Mouse (Mus musculus) neural tube, embryonic 12.5 days (tissue): ENCODE results near the gene Kctd3. TPM values are rescaled to one million over a fixed set of nuclear protein-coding genes. Genes with fewer than 3 reads are reported as not detected.
A peak's percentile ranks its signal among the peaks of the same experiment; 100 is the strongest.

Experiments
- ATAC-seq: fragments of 200-750 bp; cut with Nextera tagmentation; 2 replicates; pipeline ENCODE4 v1.8.0; 2017; ENCODE audit warnings: low read depth, mild to moderate bottlenecking, moderate TSS enrichment, moderate library complexity; ENCODE audit not compliant: low FRiP score
- H3K27ac ChIP-seq: fragments of 300-500 bp; sonication (generic); 2 replicates; pipeline ENCODE4 v1.5.1; 2016
- H3K27me3 ChIP-seq: fragments of 300-500 bp; sonication (generic); replicated peaks from 2 replicates; pipeline ENCODE4 v1.6.1; 2016; ENCODE audit warnings: mild to moderate bottlenecking
- H3K36me3 ChIP-seq: fragments of 300-500 bp; sonication (generic); 2 replicates; pipeline ENCODE4 v1.6.1; 2016; ENCODE audit warnings: mild to moderate bottlenecking
- H3K4me1 ChIP-seq: fragments of 300-500 bp; sonication (generic); 2 replicates; pipeline ENCODE4 v1.6.1; 2016
- H3K4me2 ChIP-seq: fragments of 300-500 bp; sonication (generic); replicated peaks from 2 replicates; pipeline ENCODE4 v1.6.1; 2016; ENCODE audit warnings: mild to moderate bottlenecking
- H3K4me3 ChIP-seq: fragments of 300-500 bp; sonication (generic); 2 replicates; pipeline ENCODE4 v1.5.1; 2016
- H3K9ac ChIP-seq: fragments of 300-500 bp; sonication (generic); 2 replicates; pipeline ENCODE4 v1.6.1; 2016; ENCODE audit warnings: mild to moderate bottlenecking
- H3K9me3 ChIP-seq: fragments of 300-500 bp; sonication (generic); 2 replicates; pipeline ENCODE4 v1.6.1; 2016; ENCODE audit warnings: mild to moderate bottlenecking
- WGBS: fragments of 180-500 bp; shearing (Covaris S2); methylation state at CpG from one replicate; pipeline ENCODE4 v1.1.7; 2016; 5-methylcytosine and 5-hydroxymethylcytosine counted together
- polyA plus RNA-seq: library from polyadenylated mRNA; unstranded; fragments of >200 nt; fragmentation: Nextera tagmentation; extraction: Ambion mirVana; gene quantifications from 2 replicates; pipeline ENCODE4 v1.2.1, GENCODE M21; 2016

Kctd3 gene
- polyA plus RNA-seq, result 41.8 and 42.4 TPM in 2 replicates

GRCm38 (mm10) chr1:189007239-189007979 is at the start of gene Kctd3:
Gene Kctd3 (minus strand): TSS chr1:189007841.
- Histone ChIP-seq H3K27me3 (no peaks in the 10 kb centered on the region), H3K4me1 (peaks cover 20% of the 10 kb centered on the region), H3K9me3 (no peaks in the 10 kb centered on the region), H3K4me3 (peak within 1 kb of the TSS; percentile 99), H3K27ac (0 out of 2 replicates have a peak within 1 kb of the TSS, but pooled peaks have one; percentile 20), H3K9ac (peak within 1 kb of the TSS; percentile 94), H3K36me3 (no peaks in the 10 kb centered on the region), H3K4me2 (peak within 1 kb of the TSS; percentile 96)
- WGBS, result under 1% methylated on average over 74 of the region's 74 CpGs
- peak; percentile 86 for ATAC-seq

GRCm38 (mm10) chr1:189057425-189057824 is 49.8 kb upstream of the Kctd3 start:
- WGBS, result 55% methylated on average over 4 of the region's 4 CpGs
- no peaks in the 10 kb centered on the region for H3K27me3 ChIP-seq
- no peak overlapping the region for H3K4me3 ChIP-seq
- H3K9ac ChIP-seq, result no peak overlapping the region
- no peak overlapping the region for H3K27ac ChIP-seq
- no peaks in the 10 kb centered on the region for H3K4me1 ChIP-seq
- H3K9me3 ChIP-seq, result no peaks in the 10 kb centered on the region
- no peak overlapping the region for H3K4me2 ChIP-seq
- no peak for ATAC-seq
- H3K36me3 ChIP-seq, result no peaks in the 10 kb centered on the region

- Histone ChIP-seq H3K4me1 (no peaks in the 10 kb centered on the region), H3K4me3 (no peak overlapping the region), H3K27me3 (no peaks in the 10 kb centered on the region), H3K9ac (no peak overlapping the region), H3K27ac (no peak overlapping the region), H3K4me2 (no peak overlapping the region), H3K36me3 (no peaks in the 10 kb centered on the region), H3K9me3 (no peaks in the 10 kb centered on the region)
- no peak for ATAC-seq
- WGBS, result 67% methylated on average over 2 of the region's 2 CpGs
These were observed 48.3 kb upstream of the Kctd3 start for GRCm38 (mm10) chr1:189055933-189056332.

GRCm38 (mm10) chr1:189054941-189055551 is 47.4 kb upstream of the Kctd3 start:
- H3K4me2 ChIP-seq, result no peak overlapping the region
- H3K4me1 ChIP-seq, result no peaks in the 10 kb centered on the region
- no peaks in the 10 kb centered on the region for H3K36me3 ChIP-seq
- no peak overlapping the region for H3K4me3 ChIP-seq
- H3K9ac ChIP-seq, result no peak overlapping the region
- 90% methylated on average over 8 of the region's 8 CpGs for WGBS
- ATAC-seq, result no peak
- no peak overlapping the region for H3K27ac ChIP-seq
- no peaks in the 10 kb centered on the region for H3K9me3 ChIP-seq
- no peaks in the 10 kb centered on the region for H3K27me3 ChIP-seq

DNA sequence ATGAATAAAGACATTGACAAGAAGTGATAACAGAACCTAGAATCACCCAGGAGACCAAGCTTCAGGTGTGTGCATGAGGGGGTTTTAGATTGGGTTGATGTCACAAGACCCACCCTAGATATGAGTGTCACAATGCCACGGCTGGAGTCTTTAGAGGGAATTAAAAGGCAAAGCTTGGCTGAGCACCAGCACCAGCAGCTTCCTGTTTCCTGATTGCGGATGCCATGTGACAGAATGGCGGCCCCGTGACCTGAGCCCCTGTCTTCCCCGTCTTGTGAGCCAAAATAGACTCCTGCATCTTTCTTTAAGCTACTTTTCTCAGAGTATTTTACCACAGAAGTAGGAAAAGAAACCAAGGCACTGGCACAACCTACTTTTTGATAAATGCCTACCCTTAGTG is 46.5 kb upstream of the Kctd3 start:
- H3K27me3 ChIP-seq, result no peaks in the 10 kb centered on the region
- no peaks in the 10 kb centered on the region for H3K4me1 ChIP-seq
- ATAC-seq, result no peak
- no peaks in the 10 kb centered on the region for H3K9me3 ChIP-seq
- no peak overlapping the region for H3K9ac ChIP-seq
- 86% methylated on average over 5 of the region's 5 CpGs for WGBS
- H3K4me2 ChIP-seq, result no peak overlapping the region
- H3K4me3 ChIP-seq, result no peak overlapping the region
- no peaks in the 10 kb centered on the region for H3K36me3 ChIP-seq
- H3K27ac ChIP-seq, result no peak overlapping the region

DNA sequence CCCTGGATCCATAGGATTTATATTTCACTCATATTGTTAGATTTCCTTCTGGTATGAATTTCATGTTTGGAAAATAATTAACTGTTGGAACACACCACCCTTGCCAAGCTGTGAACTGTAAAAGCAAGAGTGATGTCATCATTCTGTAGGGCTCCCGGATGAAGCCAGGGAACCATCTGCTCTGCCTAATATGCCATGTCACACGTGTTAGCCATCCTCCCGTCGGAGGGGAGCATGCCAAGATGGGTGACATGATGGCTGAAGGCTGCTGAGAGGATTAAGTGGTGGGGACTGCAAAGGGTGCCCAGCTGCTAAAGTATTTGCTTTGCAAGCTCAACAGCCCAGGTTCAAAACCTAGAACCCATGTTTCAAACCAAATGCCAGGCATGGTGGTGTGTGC is 44.5 kb upstream of the Kctd3 start:
- Histone ChIP-seq H3K4me1 (no peaks in the 10 kb centered on the region), H3K27ac (no peak overlapping the region), H3K36me3 (no peaks in the 10 kb centered on the region), H3K4me3 (no peak overlapping the region), H3K27me3 (no peaks in the 10 kb centered on the region), H3K4me2 (no peak overlapping the region), H3K9ac (no peak overlapping the region), H3K9me3 (no peaks in the 10 kb centered on the region)
- no peak for ATAC-seq
- 88% methylated on average over 4 of the region's 4 CpGs for WGBS

GRCm38 (mm10) chr1:189050122-189050521 is 42.5 kb upstream of the Kctd3 start:
- WGBS, result 73% methylated on average over 3 of the region's 3 CpGs

DNA sequence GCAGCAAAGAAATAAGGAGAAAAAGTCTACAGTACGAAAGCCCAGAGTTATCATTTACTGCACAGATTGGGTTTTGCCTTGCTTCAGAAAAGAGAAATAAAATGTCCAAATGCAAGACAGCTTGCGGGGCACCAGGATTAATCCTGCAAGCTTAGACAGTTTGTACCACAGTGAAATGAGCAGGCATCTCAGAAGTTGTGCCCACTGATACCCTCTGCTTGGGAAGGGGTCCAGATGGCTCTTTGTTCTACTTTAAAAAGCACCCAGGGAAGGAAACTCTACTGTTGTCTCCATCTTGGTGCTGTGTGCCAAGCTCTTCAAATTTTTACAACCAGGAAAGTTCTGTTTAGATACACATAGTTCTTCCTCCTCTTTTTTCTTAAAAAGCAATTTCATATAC is 40.7 kb upstream of the Kctd3 start:
- H3K4me2 ChIP-seq, result no peak overlapping the region
- H3K27me3 ChIP-seq, result no peaks in the 10 kb centered on the region
- H3K36me3 ChIP-seq, result no peaks in the 10 kb centered on the region
- no peaks in the 10 kb centered on the region for H3K4me1 ChIP-seq
- H3K4me3 ChIP-seq, result no peak overlapping the region
- 91% methylated on average over 2 of the region's 2 CpGs for WGBS
- H3K27ac ChIP-seq, result no peak overlapping the region
- H3K9me3 ChIP-seq, result no peaks in the 10 kb centered on the region
- H3K9ac ChIP-seq, result no peak overlapping the region
- no peak for ATAC-seq

More at GRCm38 (mm10) chr1:189050122-189050521, 42.5 kb upstream of the Kctd3 start:
- no peaks in the 10 kb centered on the region for H3K4me1 ChIP-seq
- H3K9me3 ChIP-seq, result no peaks in the 10 kb centered on the region
- H3K9ac ChIP-seq, result no peak overlapping the region
- ATAC-seq, result no peak
- no peaks in the 10 kb centered on the region for H3K36me3 ChIP-seq
- H3K4me2 ChIP-seq, result no peak overlapping the region
- H3K27ac ChIP-seq, result no peak overlapping the region
- H3K4me3 ChIP-seq, result no peak overlapping the region
- H3K27me3 ChIP-seq, result no peaks in the 10 kb centered on the region

- ATAC-seq, result no peak
- 89% methylated on average over 3 of the region's 3 CpGs for WGBS
- H3K27me3 ChIP-seq, result no peaks in the 10 kb centered on the region
- H3K4me3 ChIP-seq, result no peak overlapping the region
- H3K27ac ChIP-seq, result no peak overlapping the region
- no peaks in the 10 kb centered on the region for H3K4me1 ChIP-seq
- H3K36me3 ChIP-seq, result no peaks in the 10 kb centered on the region
- H3K4me2 ChIP-seq, result no peak overlapping the region
- no peaks in the 10 kb centered on the region for H3K9me3 ChIP-seq
- H3K9ac ChIP-seq, result no peak overlapping the region
These were observed 40.3 kb upstream of the Kctd3 start for GRCm38 (mm10) chr1:189047918-189048317.

DNA sequence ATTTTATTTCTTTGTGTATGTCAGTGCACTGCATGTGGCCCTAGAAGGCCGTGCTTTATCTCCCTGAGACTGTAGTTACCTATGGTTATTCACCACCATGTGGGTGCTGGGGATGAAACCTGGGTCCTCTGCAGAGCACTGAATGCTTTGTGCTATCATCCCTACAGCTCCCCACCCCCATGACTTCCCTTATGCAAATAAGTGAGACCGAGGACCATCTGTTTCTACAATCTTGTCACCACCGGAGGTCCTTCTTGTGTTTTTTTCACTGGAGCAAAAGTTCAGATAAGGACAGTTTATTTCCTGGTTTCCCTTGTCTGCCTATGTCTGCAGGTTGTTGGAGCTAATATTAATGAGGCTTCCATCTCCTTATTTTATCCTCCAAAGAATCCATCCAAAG is 39.2 kb upstream of the Kctd3 start:
- ATAC-seq, result no peak
- Histone ChIP-seq H3K4me2 (no peak overlapping the region), H3K4me3 (no peak overlapping the region), H3K9me3 (no peaks in the 10 kb centered on the region), H3K9ac (no peak overlapping the region), H3K4me1 (no peaks in the 10 kb centered on the region), H3K27ac (no peak overlapping the region), H3K27me3 (no peaks in the 10 kb centered on the region), H3K36me3 (no peaks in the 10 kb centered on the region)
- 77% methylated on average over 3 of the region's 3 CpGs for WGBS

DNA sequence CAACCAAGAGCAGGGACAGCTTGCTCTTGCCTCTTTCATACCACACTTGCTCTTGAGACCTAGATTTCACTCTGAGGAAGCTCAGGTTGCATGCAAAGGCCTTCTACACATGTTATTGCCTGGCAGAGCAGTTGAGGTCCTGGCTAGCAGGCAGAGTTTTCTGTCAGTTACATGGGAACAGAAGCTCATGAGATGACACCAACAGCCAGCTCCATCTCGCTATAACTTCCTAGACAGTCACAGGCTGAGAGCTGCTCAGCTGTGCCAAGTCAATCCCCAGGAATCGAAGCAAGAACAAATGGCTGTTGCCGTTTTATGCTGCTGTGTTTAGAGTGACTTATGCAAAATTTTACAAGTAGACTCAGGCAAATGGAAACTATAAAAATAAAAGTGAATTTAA is 38.7 kb upstream of the Kctd3 start:
- ATAC-seq, result no peak
- Histone ChIP-seq H3K27me3 (no peaks in the 10 kb centered on the region), H3K9ac (no peak overlapping the region), H3K4me3 (no peak overlapping the region), H3K9me3 (no peaks in the 10 kb centered on the region), H3K4me1 (no peaks in the 10 kb centered on the region), H3K27ac (no peak overlapping the region), H3K4me2 (no peak overlapping the region), H3K36me3 (no peaks in the 10 kb centered on the region)
- WGBS, result 87% methylated on average over 3 of the region's 3 CpGs

DNA sequence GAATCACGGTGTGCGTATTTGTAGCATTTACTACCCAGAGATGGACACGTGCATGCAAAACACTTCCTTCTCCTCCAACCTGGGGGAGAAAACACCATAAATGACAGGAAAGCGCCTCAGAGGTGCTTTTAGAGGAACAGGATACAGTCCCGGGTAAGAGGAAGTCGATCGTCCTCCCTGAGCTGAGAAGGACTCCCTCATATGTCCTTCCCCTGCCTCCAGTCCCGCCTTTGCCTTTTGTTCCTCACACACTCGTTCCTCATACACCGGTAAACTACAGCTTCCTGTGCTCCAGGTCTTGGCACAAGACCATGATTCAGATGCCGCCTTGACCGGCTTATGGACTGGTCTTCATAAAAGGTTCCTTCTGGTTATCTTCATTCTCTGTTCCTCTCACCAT is 33.6 kb upstream of the Kctd3 start:
- H3K4me2 ChIP-seq, result no peak overlapping the region
- H3K27me3 ChIP-seq, result no peaks in the 10 kb centered on the region
- H3K9me3 ChIP-seq, result no peaks in the 10 kb centered on the region
- no peak for ATAC-seq
- H3K27ac ChIP-seq, result no peak overlapping the region
- no peak overlapping the region for H3K4me3 ChIP-seq
- H3K9ac ChIP-seq, result no peak overlapping the region
- H3K4me1 ChIP-seq, result no peaks in the 10 kb centered on the region
- H3K36me3 ChIP-seq, result no peaks in the 10 kb centered on the region
- 90% methylated on average over 12 of the region's 12 CpGs for WGBS

- Histone ChIP-seq H3K4me2 (no peak overlapping the region), H3K4me3 (no peak overlapping the region), H3K9ac (no peak overlapping the region), H3K27me3 (no peaks in the 10 kb centered on the region), H3K9me3 (no peaks in the 10 kb centered on the region), H3K27ac (no peak overlapping the region), H3K4me1 (no peaks in the 10 kb centered on the region), H3K36me3 (no peaks in the 10 kb centered on the region)
- 90% methylated on average over 5 of the region's 5 CpGs for WGBS
- ATAC-seq, result no peak
These were observed 31.7 kb upstream of the Kctd3 start for GRCm38 (mm10) chr1:189039348-189039747.
